Mouse (Mus musculus) T-helper 2 cell (primary cell): ENCODE measurements around the gene Gm10799.
"Not testable (repeated sequence)": the region's sequence is repeated elsewhere in the genome, so short reads cannot be mapped to it uniquely, and the experiment has no call there.

Experiments used
- in situ Hi-C: fragments of 300-600 bp; cut with MboI, MseI; formaldehyde crosslinking; loops from one replicate; pipeline ENCODE4 v1.15.1; 2025; ENCODE audit warnings: high pct_unique_total_duplicates

The Gm10799 gene

DNA sequence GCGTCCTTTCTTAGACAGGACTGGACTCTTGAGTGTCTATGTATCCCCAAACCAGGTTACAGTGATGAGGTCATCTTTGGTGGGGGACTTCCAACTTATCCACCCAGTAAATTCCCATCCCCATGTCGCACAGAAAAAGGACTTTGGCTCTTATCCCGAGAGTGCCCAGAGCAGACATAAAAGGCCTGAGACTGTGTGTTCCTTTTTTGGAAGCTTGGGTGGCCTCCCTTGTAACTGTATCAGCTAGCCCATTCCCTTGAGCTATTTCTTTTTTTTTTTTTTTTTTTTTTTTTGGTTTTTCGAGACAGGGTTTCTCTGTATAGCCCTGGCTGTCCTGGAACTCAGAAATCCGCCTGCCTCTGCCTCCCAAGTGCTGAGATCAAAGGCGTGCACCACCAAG is 2.8 kb downstream of the Gm10799 start, which contains the start of gene Gm10912:
TSS of gene Gm10912 (plus strand) at position 301 of the 400 bp plus-strand sequence.
- in situ Hi-C loops, result not testable (repeated sequence)

DNA sequence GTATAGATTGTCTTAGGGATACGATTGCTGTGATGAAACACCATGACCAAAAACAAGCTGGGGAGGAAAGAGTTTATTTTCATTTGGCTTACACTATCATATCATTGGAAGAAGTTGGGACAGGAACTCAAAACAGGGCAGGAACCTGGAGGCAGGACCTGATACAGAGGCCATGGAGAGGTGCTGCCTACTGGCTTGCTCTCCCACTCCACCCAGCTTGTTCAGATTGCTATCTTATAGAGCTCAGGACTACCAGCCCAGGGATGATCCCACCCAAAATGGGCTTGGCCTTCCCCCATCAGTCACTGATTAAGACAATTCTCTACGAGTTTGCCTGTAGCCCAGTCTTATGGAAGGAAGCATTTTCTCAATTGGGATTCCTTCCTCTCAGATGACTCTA is 4.2 kb downstream of the Gm10799 start:
- in situ Hi-C loops, result no loop called here

DNA sequence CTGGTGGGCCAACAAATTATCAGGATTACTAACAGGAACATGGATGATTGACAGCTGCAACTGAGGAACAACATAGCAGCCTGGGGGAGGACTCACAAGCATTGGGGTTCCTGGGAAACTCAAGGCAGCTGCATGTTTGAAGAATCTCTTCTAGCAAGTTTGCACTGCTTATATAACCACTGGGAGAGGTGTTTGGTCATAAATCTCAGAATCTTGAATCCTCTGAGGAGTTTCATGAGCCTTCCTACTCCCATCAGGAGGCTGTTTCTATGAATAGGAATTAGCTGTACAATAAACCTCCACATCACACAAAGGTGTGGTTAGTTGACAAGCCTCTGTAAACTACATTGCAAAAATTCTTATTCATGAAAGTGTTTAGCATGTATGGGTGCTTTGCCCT is 5.7 kb downstream of the Gm10799 start:
- in situ Hi-C loops, result no loop called here

DNA sequence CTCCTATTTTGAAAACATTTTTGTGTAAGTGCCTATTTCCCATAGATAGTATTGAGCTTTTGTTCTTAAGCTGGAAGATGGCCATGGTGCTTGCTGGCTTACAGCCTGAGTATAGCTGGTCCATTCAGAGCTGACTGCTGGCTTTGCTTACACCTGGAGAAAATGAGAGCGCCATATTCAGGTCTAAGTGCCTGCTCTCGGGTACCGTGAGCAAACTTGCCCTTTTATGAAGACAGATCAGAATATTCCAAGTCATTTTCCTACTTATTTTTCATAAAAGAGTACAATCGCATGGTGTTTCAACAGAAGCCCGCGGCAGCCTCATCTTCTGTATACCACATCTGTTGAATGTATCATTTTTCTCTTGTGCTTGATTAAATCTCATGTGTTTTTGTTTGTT is 7.4 kb downstream of the Gm10799 start:
- in situ Hi-C loops, result no loop called here

DNA sequence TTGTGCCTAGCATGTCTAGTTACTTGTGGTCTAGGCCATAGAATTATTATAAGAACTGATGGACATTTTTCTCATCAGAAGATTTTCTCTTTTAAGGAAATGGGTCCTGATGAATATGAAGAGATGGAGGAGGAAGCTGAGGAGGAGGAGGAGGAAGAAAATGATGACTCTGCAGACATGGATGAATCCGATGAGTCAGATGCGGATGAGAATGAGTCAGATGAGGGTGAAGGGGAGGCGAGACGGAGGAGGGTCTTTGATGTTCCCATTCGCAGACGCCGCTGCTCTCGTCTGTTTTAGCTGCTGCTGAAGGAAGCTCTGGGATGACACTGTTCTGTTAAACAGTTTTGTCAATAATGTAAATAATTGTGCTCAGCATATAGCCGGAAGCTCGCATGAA is 8.6 kb downstream of the Gm10799 start:
- in situ Hi-C loops, result no loop called here

DNA sequence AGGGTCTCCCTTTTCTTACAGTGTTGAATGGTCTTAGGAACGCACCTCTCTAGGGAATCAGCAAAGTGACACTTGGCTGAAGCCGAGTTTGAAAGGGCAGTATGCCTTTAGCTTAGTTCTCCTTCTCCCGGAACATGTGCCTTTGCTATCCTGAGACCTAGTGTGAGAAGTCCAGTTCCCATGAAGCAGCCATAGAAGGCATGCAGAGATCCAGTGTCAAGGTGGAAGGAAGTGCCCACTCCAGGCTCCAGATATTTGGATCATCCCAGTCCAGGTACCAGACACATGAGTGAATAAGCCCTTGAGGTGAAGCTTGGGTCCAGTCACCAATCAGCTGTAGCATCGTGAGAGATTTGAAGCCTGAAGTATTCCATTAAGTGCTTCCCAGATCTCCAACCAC is 9.4 kb downstream of the Gm10799 start:
- in situ Hi-C loops, result no loop called here

DNA sequence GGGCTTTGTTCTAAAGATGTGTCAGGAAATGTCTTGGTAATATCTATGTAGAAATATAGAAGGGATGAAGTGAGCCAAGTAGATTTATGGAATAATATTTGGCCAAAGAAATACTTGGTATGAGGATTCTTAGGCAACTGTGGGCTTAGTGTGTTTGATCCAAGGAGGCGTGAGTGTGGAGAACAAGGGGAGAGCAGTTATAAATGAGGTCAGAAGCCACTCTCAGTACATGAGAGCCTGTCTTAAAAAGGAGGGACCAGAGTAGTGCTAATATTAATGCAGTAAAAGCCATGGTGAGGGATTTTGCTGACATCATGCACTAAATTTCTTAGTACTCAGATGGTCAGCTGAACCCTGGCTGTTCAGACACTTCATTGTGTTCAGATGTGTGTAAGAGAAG is 10.0 kb downstream of the Gm10799 start:
- in situ Hi-C loops, result no loop called here

DNA sequence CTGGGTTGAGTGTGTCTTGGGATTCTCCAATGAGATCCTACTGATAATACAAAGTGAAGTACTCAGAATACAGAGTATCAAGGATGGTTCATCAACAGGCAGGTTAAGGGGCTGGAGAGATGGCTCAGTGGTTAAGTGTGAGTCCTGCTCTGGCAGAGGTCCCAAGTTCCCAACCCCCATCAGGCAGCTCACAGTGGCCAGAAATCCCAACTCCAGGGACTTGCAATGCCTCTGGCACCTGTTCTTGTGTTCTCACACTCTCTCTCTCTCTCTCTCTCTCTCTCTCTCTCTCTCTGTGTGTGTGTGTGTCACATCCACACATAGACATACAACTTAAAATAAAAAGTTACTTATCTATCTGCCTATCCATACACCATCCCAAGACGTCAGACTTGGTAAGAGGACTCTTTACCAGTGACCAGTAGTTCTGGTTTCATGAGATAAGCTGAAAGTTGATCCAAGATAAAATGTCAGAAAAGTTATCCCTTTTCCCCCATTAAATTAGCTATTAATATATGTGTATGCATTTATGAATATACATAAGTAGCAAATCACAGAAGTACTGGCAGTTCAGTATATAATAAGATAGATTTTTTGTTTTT is 23.8 kb downstream of the Gm10799 start:
- in situ Hi-C loops, result no loop called here

DNA sequence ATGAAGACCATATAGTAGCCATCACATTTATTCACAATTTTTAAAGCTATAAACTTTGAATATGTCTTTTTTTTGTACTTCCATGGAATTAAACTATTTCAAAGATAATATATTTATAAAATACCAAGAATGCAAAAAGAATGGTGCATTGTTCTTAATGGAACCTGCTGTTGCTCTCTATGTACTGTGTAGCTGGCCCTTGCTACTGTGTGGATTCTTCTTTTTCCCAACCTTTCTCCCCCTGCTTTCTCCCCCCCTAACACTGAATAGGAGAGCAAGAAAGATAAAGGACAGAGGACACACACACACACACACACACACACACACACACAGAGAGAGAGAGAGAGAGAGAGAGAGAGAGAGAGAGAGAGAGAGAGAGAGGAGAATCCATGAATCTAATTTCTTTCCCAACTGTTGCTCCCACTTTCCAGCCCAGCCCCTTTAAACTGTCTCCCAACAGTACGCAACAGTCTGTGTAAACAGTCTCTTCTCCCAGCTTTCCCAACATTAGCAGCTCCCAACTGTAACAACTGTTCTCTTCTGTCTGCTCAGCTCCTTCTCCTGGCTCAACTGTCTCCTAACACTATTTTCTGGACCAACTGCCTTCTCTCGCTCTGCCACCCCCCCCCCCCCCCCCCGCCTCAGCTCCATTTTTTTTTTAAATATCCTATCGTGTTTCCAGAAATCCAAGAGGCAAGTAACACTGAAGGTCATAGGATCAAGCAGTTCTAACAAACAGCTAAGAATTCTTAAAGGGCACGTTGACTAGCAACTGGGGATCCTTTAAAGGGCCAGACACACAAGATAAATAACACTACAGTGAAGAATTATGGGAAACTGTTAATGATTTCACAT is 24.5 kb downstream of the Gm10799 start:
- in situ Hi-C loops, result no loop called here

DNA sequence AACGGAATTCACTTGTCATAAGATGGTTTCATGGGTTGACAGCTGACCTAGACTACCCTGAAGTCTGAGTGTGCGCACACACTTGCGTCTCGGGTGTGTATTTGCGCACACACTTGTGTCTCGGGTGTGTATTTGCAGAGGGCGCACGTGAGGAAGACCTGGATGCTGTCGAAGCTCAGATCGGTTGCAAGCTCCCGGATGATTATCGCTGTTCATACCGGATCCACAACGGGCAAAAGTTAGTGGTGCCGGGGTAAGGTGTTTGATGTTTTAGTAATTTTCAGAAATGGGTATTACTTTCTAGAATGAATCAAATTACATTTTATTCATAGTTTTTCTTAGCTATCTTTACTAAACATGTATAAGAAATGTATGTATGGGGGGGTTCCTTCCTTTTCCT is 25.6 kb downstream of the Gm10799 start:
- in situ Hi-C loops, result no loop called here

DNA sequence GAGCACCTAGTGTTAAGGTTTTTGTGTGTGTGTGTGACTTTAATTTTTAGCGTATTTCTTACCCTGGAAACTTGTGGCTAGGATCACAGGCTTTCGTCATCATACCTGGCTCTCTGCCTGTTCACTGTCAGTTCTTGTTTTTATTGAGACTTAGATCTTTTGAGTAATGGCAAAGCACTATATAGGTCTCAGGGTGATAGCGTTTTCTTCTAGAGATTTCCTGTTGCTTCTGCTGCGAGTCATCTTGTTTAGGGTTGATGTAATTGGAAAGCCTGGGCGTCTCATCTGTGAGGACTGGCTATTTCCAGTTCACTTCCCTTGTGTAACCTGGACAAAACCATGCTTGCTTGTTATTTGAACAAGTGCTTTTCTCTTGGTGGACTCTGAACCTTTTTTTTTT is 26.7 kb downstream of the Gm10799 start:
- in situ Hi-C loops, result no loop called here

DNA sequence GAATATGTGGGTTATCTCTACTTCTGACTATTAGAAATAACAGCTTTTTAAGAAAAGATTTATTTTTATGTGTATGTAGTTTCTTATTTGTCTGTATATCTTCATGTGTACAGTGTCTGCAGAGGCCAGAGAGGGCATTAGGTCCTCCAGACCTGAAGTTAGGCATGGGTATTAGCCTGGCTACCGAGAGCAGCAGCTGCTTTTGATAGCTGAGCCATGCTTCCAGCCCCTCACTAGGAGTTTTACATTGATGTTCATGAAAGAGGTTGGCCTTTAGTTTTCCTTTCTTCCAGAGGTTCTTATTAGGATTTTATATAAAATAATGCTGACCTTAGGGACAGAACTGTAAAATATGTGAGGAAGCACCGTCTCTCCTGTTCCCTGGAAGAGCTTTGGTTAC is 30.1 kb downstream of the Gm10799 start:
- in situ Hi-C loops, result no loop called here

DNA sequence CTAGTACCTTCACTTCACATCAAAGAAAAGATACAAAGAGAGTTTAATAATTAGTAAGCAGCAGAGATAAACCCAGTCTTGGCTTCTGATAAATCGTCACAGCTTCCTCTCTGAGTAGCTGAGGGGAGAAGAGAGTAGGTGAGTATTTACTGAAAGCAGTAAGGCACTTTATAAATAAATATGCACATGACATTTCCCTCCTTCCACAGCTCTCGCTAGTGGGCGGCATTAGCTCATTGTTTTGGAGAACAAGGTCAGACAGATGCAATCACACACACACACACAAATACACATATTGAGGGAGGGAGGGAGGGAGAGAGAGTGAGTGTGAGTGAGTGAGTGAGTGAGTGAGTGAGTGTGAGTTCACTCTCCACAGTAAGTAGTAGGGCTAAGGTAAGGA is 32.0 kb downstream of the Gm10799 start:
- in situ Hi-C loops, result no loop called here

DNA sequence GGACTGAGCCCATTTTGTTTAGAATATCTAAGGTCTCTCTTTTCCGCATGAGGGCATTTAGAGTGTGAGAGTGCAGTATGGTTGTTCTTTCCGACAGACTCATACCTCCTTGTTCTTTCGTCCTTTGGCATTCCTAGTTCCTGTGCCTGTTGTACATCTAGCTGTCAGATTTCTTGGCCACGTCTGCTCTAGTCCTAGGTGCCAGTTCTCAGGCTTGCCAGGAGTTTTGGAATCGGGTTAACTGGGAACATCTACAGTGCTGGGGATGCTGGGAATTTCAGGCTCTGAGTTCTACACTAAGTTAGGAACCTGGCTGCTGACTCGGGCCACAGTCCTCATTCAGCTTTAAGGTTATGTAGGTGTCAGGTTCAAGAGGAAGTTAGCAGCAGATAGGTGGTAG is 32.8 kb downstream of the Gm10799 start:
- in situ Hi-C loops, result no loop called here

DNA sequence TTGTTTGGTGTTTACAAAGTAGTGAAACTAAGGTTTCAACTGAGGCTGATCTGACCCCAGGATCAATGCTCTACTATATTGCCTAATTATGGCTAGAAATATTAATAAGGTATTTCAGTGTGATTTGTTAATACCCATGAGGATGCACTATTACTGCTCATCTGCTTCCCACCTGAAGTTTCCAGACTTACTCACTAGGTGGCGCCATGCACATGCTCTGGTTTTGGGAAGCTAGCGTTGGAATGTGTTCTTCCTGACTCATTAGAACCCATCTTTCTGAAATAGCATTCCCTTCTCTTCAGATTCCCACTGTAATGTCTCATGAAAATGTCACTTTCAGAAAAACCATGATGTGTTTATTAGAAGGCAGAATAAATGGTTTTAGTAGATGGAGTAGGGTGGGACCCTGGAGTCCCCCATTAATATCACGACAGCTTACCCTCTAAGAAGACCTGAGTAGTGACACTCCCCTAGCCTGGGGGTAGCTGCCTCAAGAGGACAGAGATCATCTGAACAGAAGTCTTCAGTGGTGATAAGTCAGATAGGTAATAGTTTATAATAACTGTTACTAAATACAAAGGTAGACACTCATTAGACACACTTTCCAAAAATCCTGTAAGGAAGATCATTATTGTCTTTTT is 33.4 kb downstream of the Gm10799 start:
- in situ Hi-C loops, result loop anchor here (5.0 kb wide), 1 partner anchor 92 kb away; no protein-coding TSS in a partner anchor

DNA sequence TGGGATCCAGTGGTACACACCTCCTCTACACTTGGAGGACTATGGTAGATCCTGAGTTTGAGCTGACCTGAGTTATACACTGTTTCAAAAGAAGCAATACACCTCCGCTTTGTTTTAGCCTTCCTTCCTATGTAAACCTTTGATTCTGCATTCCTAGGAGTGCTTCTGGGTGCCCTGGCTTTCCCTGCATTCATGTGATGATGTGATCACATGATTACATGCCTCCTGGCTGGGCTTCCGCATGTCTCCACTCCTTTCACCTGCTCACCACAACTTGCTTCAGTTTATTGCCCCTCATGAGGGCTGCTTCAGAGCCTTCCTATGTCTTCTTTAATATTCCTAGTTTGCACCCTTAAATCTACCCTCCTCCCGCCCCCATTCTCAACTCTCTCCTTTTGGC is 36.3 kb downstream of the Gm10799 start:
- in situ Hi-C loops, result loop anchor here (5.0 kb wide), 1 partner anchor 95 kb away; no protein-coding TSS in a partner anchor

DNA sequence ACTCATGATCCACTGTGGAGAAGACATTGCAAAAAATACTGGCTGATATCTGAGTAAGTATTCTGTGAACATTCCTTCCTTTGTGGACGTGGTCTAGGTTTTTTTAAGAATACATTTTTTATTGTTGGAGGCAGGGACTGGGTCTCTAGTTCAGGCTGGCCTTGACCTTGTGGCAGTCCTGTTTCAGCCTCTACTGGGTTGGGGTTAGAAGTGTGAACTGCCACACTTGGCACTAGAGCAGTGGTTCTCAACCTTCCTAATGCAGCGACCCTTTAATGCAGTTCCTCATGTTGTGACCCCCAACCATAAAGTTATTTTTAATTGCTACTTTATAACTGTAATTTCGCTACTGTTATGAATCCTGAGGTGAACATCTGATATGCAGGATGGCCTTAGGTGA is 38.0 kb downstream of the Gm10799 start:
- in situ Hi-C loops, result loop anchor here (5.0 kb wide), 1 partner anchor 97 kb away; no protein-coding TSS in a partner anchor

DNA sequence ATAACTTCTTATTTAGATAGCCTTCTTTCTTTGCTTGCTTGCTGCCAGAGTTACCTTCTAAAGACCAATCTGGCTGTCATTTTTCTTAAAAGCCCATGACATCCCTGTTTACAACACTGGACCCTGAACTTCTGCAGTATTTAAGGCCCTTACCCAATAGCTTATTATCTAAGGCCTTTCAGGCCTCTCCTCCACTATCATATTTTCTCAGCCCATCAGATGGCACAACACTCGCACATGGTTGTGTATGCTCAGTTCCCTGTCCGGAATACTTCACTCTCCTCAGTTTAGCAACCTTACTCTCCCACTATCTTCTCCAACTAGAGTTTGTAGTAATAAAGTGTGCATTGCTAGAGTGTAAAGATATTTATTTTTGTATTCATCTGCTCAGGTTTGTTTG is 39.3 kb downstream of the Gm10799 start:
- in situ Hi-C loops, result no loop called here

DNA sequence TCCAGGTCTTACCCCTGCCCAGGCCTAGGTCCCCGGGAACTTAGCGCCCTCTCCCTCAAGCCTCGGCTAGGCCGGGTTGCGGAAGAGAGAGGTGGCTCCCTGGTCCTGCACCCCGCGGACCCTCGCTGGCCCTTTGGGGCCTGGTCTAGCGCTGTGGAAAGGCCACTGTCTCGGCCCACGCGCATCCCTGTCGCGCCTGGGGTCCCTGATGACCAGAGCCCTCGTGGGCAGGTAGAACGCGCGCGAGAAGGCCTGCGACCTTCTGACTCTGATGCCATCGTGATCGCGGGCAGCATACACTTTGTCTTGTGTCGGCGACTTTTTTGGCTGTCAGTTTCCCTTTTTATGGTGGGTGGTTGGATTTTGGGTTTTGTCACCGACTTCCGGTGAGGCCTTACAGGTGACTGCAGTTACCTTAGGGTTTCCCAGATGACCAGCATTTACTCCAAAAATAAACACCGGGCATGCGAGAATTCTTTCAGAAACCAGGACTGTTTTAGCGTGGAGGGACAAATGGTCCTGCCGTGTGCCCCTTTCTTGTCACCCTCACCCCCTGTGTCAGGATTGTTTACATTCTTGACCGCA is 40.1 kb downstream of the Gm10799 start, which contains the start of gene 4931422A03Rik:
TSS of gene 4931422A03Rik (minus strand) at position 223 of the 585 bp plus-strand sequence.
- in situ Hi-C loops, result no loop called here

DNA sequence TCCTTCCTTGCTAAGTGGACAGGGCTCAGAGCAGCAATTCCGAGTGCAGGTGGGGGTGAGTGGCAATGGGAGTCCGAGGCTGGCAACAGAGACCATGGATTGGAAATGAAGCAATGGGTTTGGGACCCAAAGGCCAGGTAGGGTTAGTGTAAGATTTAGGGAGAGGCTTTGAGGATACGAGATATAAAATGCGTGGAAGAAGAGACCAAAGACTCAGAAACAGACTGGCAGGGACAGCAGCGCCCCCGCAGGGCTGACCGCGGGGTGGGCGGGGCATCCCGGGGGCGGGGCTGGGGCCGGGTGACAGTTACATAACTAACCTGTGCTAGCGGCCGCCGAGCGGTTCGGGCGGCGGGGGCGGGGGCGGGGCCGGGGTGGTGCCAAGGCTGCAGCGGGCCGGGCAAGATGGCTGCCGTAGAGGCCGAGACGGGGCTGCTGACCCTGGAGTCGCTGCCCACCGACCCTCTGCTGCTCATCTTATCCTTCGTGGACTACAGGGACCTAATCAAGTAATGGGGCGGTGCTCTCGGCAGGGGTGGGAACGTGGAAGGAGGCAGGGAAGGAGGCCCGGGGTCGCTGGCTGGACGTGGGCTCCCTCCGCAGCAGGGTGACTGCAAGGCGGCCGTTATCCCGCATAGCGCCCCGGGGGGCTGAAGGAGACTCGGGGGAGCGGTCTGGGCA is 40.8 kb downstream of the Gm10799 start, which contains the start of gene Fbxo3:
TSS of gene Fbxo3 (plus strand) at position 264 of the 681 bp plus-strand sequence.
- in situ Hi-C loops, result no loop called here

DNA sequence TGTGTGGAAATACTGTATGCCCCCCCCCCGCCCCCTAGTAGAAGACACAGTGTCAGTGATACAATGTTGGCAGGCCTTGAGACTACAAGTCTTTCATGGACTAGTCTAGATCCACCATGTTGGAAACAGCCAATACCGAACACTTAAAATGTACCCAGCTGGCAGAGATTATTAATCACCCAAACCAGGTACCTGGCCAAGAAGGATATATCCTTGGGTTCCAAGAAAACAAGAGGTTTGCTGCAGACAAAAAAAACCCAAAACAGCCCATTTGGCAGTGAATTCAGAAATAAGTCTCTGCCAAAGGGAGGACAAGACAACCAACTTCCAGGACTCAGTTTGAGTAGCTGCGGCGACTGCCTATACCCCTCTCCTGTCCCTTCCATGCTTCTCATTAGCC is 43.7 kb downstream of the Gm10799 start:
- in situ Hi-C loops, result no loop called here
